Mouse (Mus musculus) liver, postnatal 0 days (tissue): ENCODE results near the gene Mea1. TPM values are rescaled to one million over a fixed set of nuclear protein-coding genes. Genes with fewer than 3 reads are reported as not detected.

ENCODE experiments used
- ATAC-seq: fragments of 200-750 bp; cut with Nextera tagmentation; 2 replicates; pipeline ENCODE4 v1.8.0; 2017; ENCODE audit warnings: mild to moderate bottlenecking, moderate library complexity
- DNase-seq: peaks from one replicate; pipeline ENCODE4 v3.0.0-alpha.2; 2016
- H3K27ac ChIP-seq: fragments of 300-500 bp; sonication (generic); 2 replicates; pipeline ENCODE4 v1.5.1; 2014; ENCODE audit warnings: antibody characterized with exemption, moderate library complexity, mild to moderate bottlenecking, low read depth
- H3K27me3 ChIP-seq: fragments of 300-500 bp; sonication (generic); 2 replicates; pipeline ENCODE4 v1.6.1; 2014; ENCODE audit warnings: low read length, control low read depth, mixed read lengths; ENCODE audit not compliant: insufficient read depth
- H3K36me3 ChIP-seq: fragments of 300-500 bp; sonication (generic); replicated peaks from 2 replicates; pipeline ENCODE4 v1.6.1; 2014; ENCODE audit warnings: mild to moderate bottlenecking, control low read depth, low read length, moderate library complexity, mixed read lengths; ENCODE audit not compliant: insufficient read depth
- H3K4me1 ChIP-seq: fragments of 300-500 bp; sonication (generic); 2 replicates; pipeline ENCODE4 v1.6.1; 2014; ENCODE audit warnings: antibody characterized with exemption, mild to moderate bottlenecking, control low read depth; ENCODE audit not compliant: insufficient read depth
- H3K4me2 ChIP-seq: fragments of 300-500 bp; sonication (generic); 2 replicates; pipeline ENCODE4 v1.6.1; 2014; ENCODE audit warnings: low read depth, mild to moderate bottlenecking, low read length, moderate library complexity, mixed read lengths
- H3K4me3 ChIP-seq: fragments of 300-500 bp; sonication (generic); 2 replicates; pipeline ENCODE4 v1.5.1; 2014; ENCODE audit warnings: low read depth, low read length
- H3K9ac ChIP-seq: fragments of 300-500 bp; sonication (generic); replicated peaks from 2 replicates; pipeline ENCODE4 v1.6.1; 2014; ENCODE audit warnings: mild to moderate bottlenecking, moderate library complexity
- H3K9me3 ChIP-seq: fragments of 300-500 bp; sonication (generic); 2 replicates; pipeline ENCODE4 v1.6.1; 2016; ENCODE audit warnings: mild to moderate bottlenecking, control low read depth, low read length, mixed read lengths
- CTCF ChIP-seq: sonication (generic); IDR thresholded peaks from 2 replicates; pipeline ENCODE4 v1.5.1; 2016; ENCODE audit warnings: antibody characterized with exemption, low read depth
- EP300 ChIP-seq: IDR thresholded peaks from 2 replicates; pipeline ENCODE4 v1.6.1; 2016; ENCODE audit warnings: antibody characterized with exemption, low read depth, mild to moderate bottlenecking
- WGBS: fragments of 180-500 bp; shearing (Covaris S2); extraction: QIAGEN DNeasy Blood & Tissue Kit; methylation state at CpG from one replicate; pipeline ENCODE4 v1.1.7; 2014; ENCODE audit not compliant: insufficient replicate concordance; 5-methylcytosine and 5-hydroxymethylcytosine counted together
- polyA plus RNA-seq: library from polyadenylated mRNA; unstranded; fragments of >200 nt; fragmentation: Nextera tagmentation; extraction: Ambion mirVana; gene quantifications from 2 replicates; pipeline ENCODE4 v1.2.1, GENCODE M21; 2015

Mea1 gene
- polyA plus RNA-seq, 1 experiment from 2014 or later, result 52.3 TPM

GRCm38 (mm10) chr17:46701489-46701888 lies 22.9 kb downstream of the Mea1 start:
- Histone ChIP-seq H3K4me3 (no peak overlapping the region), H3K4me1 (peaks cover 21% of the 10 kb centered on the region), H3K36me3 (peaks cover 7% of the 10 kb centered on the region), H3K27me3 (no peaks in the 10 kb centered on the region), H3K4me2 (no peak overlapping the region), H3K9me3 (no peaks in the 10 kb centered on the region), H3K27ac (no peak overlapping the region), H3K9ac (no peak overlapping the region)
- WGBS, result 88% methylated on average over 12 of the region's 12 CpGs
- no peak for TF ChIP-seq CTCF
- no peak for TF ChIP-seq EP300
- no peak for ATAC-seq
- no peak for DNase-seq

- no peak for ATAC-seq
- Histone ChIP-seq H3K4me2 (no peak overlapping the region), H3K4me3 (no peak overlapping the region), H3K9me3 (no peaks in the 10 kb centered on the region), H3K27me3 (no peaks in the 10 kb centered on the region), H3K36me3 (peaks cover 7% of the 10 kb centered on the region), H3K4me1 (peaks cover 21% of the 10 kb centered on the region), H3K27ac (no peak overlapping the region), H3K9ac (no peak overlapping the region)
- WGBS, result 80% methylated on average over 12 of the region's 12 CpGs
- TF ChIP-seq CTCF (no peak), EP300 (no peak)
- DNase-seq, result no peak
Measured at GRCm38 (mm10) chr17:46702100-46702499, 23.5 kb downstream of the Mea1 start.

DNA sequence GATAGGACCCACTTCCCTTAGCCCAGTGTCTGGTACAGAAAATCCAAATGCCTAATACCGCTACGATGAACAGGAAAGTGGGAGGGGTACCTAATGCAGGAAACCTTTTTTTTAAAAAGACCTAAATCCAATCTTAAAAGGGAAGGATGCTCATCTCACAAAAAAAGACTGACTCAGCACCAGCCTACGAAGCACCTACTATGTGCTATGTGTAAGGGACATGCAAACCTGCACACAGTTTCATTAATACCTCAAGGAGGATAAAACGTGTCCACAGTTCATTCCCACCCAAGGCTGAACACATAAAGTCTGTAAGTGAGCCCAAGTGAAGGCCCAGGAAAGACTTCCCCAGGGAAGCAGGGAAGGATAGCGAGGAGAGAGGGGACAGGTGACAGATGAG lies 23.9 kb downstream of the Mea1 start:
- H3K4me1 ChIP-seq, result peaks cover 21% of the 10 kb centered on the region

DNA sequence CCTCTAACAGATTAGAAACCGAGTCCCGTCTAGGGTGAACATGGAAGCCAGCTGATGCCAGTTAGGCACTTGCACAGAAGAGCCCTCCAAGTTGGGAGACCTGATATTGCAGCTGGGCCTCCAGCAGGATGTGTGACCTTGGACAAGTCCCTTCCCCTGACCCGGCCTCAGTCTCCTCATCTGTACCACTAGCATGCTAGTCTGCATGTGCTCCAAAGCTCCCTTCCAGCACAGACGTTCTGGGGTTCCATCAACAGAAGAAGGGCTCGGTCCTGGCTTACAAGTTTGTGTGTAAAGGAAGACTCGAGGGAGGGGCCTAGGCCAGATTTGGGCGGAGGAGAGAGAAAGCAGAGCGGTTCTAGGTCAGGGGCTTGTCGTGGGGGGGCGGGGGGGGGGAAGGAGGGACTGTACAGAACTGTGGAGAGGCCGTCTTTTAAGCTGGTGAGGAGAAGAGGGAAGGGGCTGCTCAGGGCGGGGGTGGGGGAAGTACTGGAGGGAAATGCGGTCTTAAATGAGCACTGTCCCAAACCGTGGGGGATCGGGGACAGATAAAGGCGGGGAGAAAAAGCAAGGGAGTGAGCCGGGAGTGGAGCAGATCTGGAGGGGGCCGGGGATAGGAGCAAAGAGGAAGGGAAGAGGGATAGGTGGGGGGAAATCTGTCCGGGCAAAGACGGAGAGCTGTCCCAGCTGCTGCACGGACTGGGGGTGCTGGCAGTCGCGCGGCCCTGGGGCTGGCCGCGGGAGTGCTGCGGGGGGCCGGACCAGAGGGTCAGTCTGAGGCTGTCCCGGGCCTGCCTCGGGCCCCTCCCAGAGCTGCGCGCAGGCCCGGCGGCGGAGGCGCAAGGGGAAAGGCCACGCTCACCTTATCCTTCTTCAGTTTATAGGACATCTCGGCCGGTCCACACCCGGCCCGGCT lies 25.6 kb downstream of the Mea1 start:
- H3K4me1 ChIP-seq, result peaks cover 21% of the 10 kb centered on the region
- H3K9me3 ChIP-seq, result no peaks in the 10 kb centered on the region
- peak overlapping the region; percentile 94 for H3K9ac ChIP-seq
- no peak for TF ChIP-seq CTCF
- no peak for TF ChIP-seq EP300
- no peak for DNase-seq
- H3K27me3 ChIP-seq, result no peaks in the 10 kb centered on the region
- peak overlapping the region; percentile 85 for H3K27ac ChIP-seq
- no peaks in the 10 kb centered on the region; the same call in none of the 2 replicates for H3K36me3 ChIP-seq
- ATAC-seq, result peak; percentile 66
- H3K4me2 ChIP-seq, result peak overlapping the region; percentile 96
- 5% methylated on average over 33 of the region's 41 CpGs for WGBS
- peak overlapping the region; percentile 96 for H3K4me3 ChIP-seq

More for the DNA sequence above, 23.9 kb downstream of the Mea1 start:
- ATAC-seq (no peak), DNase-seq (no peak)
- Histone ChIP-seq H3K9me3 (no peaks in the 10 kb centered on the region), H3K36me3 (peaks cover 7% of the 10 kb centered on the region), H3K27ac (no peak overlapping the region), H3K4me2 (no peak overlapping the region), H3K4me3 (no peak overlapping the region), H3K27me3 (no peaks in the 10 kb centered on the region), H3K9ac (no peak overlapping the region)
- WGBS, result 83% methylated on average over 5 of the region's 5 CpGs
- TF ChIP-seq CTCF (no peak), EP300 (no peak)

DNA sequence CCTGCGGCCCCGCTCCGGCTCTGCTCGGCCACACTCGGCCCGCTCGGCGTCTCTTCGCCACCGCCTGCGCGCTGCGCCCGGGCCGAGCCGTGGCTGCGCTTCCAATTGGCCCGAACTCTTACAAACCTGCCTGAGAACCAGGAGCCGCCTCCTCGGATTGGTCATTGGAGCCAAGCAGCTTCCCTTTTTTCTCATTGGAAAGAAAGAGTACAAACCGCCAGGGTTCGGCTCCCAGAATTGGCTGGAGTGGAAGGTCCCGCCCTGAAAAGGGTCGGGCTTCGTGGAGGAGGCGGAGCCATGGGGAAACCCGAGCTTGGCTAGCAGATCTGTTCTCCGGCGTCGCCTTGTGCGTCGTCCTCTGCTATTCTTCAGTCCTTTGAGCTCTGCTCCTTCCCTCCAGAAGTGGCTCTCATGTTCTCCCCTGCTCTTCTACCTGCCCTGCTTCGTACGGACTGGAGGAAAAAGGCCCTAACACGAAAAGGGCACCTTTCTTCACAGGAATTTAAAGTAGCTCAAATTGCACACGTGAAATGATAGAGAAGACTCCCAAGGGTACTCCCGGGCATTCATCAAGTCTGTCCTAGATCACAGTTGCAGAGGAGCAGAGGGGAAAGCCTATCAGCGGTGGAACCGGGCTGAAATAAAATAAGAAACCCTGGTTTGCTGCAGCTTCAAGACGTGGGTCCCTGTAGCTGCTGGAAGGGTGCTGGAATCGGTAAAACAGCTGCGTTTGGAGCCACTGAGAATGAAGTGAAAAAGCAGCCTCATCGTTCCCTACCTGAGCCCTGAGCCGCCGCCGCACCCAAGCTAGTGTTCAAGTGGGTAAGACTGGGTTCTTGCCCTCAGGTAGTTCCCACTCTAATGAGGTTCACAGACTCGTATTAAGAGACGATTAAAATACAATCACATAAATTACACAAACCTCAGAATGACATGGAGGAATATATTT lies 26.6 kb downstream of the Mea1 start, which contains the start of gene Ppp2r5d:
Gene Ppp2r5d (minus strand): TSS at position 225 of the 949 bp plus-strand sequence.
- Histone ChIP-seq H3K9ac (peak within 1 kb of the TSS; percentile 94), H3K4me1 (peaks cover 21% of the 10 kb centered on the region), H3K36me3 (no peaks in the 10 kb centered on the region; the same call in 1 of the 2 replicates), H3K9me3 (no peaks in the 10 kb centered on the region), H3K4me3 (peak within 1 kb of the TSS; percentile 96), H3K27me3 (no peaks in the 10 kb centered on the region), H3K27ac (peak within 1 kb of the TSS; percentile 85), H3K4me2 (peak within 1 kb of the TSS; percentile 96)
- peak; percentile 96 for DNase-seq
- peak; percentile 97 for ATAC-seq
- WGBS, result under 1% methylated on average over 48 of the region's 48 CpGs
- no peak for TF ChIP-seq CTCF
- TF ChIP-seq EP300, result no peak

- H3K27ac ChIP-seq, result no peak overlapping the region
- H3K9ac ChIP-seq, result no peak overlapping the region
- H3K4me3 ChIP-seq, result no peak overlapping the region
- 87% methylated on average over 14 of the region's 14 CpGs for WGBS
- DNase-seq (no peak), ATAC-seq (no peak)
- no peaks in the 10 kb centered on the region for H3K36me3 ChIP-seq
- no peak overlapping the region for H3K4me2 ChIP-seq
- no peaks in the 10 kb centered on the region for H3K9me3 ChIP-seq
- TF ChIP-seq CTCF, result no peak
- no peak for TF ChIP-seq EP300
- peaks cover 26% of the 10 kb centered on the region for H3K4me1 ChIP-seq
- H3K27me3 ChIP-seq, result no peaks in the 10 kb centered on the region
Measured at GRCm38 (mm10) chr17:46706375-46707089, 27.9 kb downstream of the Mea1 start.
